9 mouse cellular contexts compared by ENCODE assay signal in genomic region chr2:35291856-35292255, GRCm38 (mm10). TPM values are rescaled to one million over a fixed set of nuclear protein-coding genes. Genes with fewer than 3 reads are reported as not detected.
DNase-seq lines count a peak whose midpoint lies in the region; ATAC-seq lines count a peak whose summit lies in the region.
"Had no signal": no experiment of that assay in that cellular context is flagged by ENCODE, and none has a peak within 500 bp of the region (broad histone marks: within the 10 kb centered on the region; RNA-seq: fewer than 3 reads in every experiment).

No protein-coding gene starts in this region.

- ATAC-seq in heart, embryonic 15.5 days (replicated peaks; ENCODE audit: insufficient number of reproducible peaks, insufficient read depth, low FRiP score, low read depth) = no peak

- no peak overlapping the region for H3K4me3 ChIP-seq in heart, embryonic 15.5 days
- H3K4me3 ChIP-seq: limb, embryonic 15.5 days had no signal

- H3K4me2 ChIP-seq in heart, embryonic 15.5 days = no peak overlapping the region
- H3K4me2 ChIP-seq: limb, embryonic 15.5 days had no signal

- H3K9ac ChIP-seq in heart, embryonic 15.5 days = no peak overlapping the region
- H3K9ac ChIP-seq: limb, embryonic 15.5 days had no signal

- no peaks in the 10 kb centered on the region for H3K9me3 ChIP-seq in heart, embryonic 15.5 days (replicated peaks)
- H3K9me3 ChIP-seq: limb, embryonic 15.5 days had no signal

- peaks cover 24% of the 10 kb centered on the region for H3K4me1 ChIP-seq in heart, embryonic 15.5 days (replicated peaks)

- no peak for DNase-seq in heart, adult 9 months (ENCODE audit: low spot score in 2 of 2)
- peak; percentile 62 for DNase-seq in right cerebral cortex, postnatal 4 days
- no peak for DNase-seq in right cerebral cortex, postnatal 25 days
- peak; percentile 63 for DNase-seq in cerebellum, adult 9-10 months
- DNase-seq in layer of hippocampus, adult 9-10 months (ENCODE audit: low spot score) = peak; percentile 40
- DNase-seq in spleen, adult 12 weeks (ENCODE audit: low spot score) = peak; percentile 48
- DNase-seq in urinary bladder, postnatal 36 days (ENCODE audit: low spot score in 2 of 2) = no peak

- H3K27ac ChIP-seq in heart, embryonic 15.5 days = peak overlapping the region; percentile 74; the same call in 1 of the 2 replicates
- H3K27ac ChIP-seq: limb, embryonic 15.5 days had no signal

- no peaks in the 10 kb centered on the region for H3K27me3 ChIP-seq in heart, embryonic 15.5 days
- H3K27me3 ChIP-seq: limb, embryonic 15.5 days had no signal

- 29% methylated on average over 3 of the region's 3 CpGs for WGBS in heart, embryonic 15.5 days

- H3K36me3 ChIP-seq in heart, embryonic 15.5 days = peaks cover 46% of the 10 kb centered on the region

RNA-seq across cellular contexts. Expression of gene Gsn, which starts 35.7 kb away (rescaled TPM):
- 321 and 325 TPM in 2 replicates for polyA plus RNA-seq in heart, embryonic 15.5 days (2015; fragmentation: Nextera tagmentation; extraction: Ambion mirVana)

RNA-seq across cellular contexts. Expression of gene Stom, which starts 44.9 kb away (rescaled TPM):
- polyA plus RNA-seq in heart, embryonic 15.5 days (2015; fragmentation: Nextera tagmentation; extraction: Ambion mirVana) = 52.2 and 65.6 TPM in 2 replicates

Comparison
In these comparisons a context has a peak if more than half of its experiments do, and no peak if none do; other contexts are left out.
1. DNase-seq: peak in right cerebral cortex, postnatal 4 days (single experiment), cerebellum, adult 9-10 months (single experiment), layer of hippocampus, adult 9-10 months (single experiment) and spleen, adult 12 weeks (single experiment); none in heart, adult 9 months (0 of 2), right cerebral cortex, postnatal 25 days (single experiment) and urinary bladder, postnatal 36 days (0 of 2).